Mouse (Mus musculus) lung, postnatal 0 days (tissue): ENCODE results near the gene Rnh1.

Experiments
- CTCF ChIP-seq: IDR thresholded peaks from 2 replicates; pipeline ENCODE4 v1.5.1; 2016; ENCODE audit warnings: antibody characterized with exemption, mild to moderate bottlenecking
- EP300 ChIP-seq: IDR thresholded peaks from 2 replicates; pipeline ENCODE4 v1.6.1; 2016; ENCODE audit warnings: antibody characterized with exemption, mild to moderate bottlenecking, control low read depth

GRCm38 (mm10) chr7:141216894-141217293 is 44.2 kb upstream of the Rnh1 start:
- TF ChIP-seq CTCF (no peak), EP300 (no peak)
